Mouse (Mus musculus) heart, embryonic 15.5 days (tissue): ENCODE data around the gene Zfp788. TPM values are rescaled to one million over a fixed set of nuclear protein-coding genes. Genes with fewer than 3 reads are reported as not detected.

Experiments used
- polyA plus RNA-seq: library from polyadenylated mRNA; unstranded; fragments of >200 nt; fragmentation: Nextera tagmentation; extraction: Ambion mirVana; gene quantifications from 2 replicates; pipeline ENCODE4 v1.2.1, GENCODE M21; 2015

Zfp788 gene
- polyA plus RNA-seq, 1 experiment from 2014 or later: 5.5 TPM

Other genes starting within 250 kb of the Zfp788 start
- gene AI987944, start 239.8 kb upstream of the Zfp788 start, polyA plus RNA-seq: 10.1 and 12.4 TPM in 2 replicates
- 0.14 TPM in 2 replicates for gene Vmn2r57, start 184.5 kb upstream of the Zfp788 start, polyA plus RNA-seq
- gene Gm20449, start 133.8 kb upstream of the Zfp788 start, polyA plus RNA-seq: 0.06 TPM in 1 of 2 replicates, not detected in the other
- gene AW146154, start 133.3 kb upstream of the Zfp788 start, polyA plus RNA-seq: 4.6 and 8.7 TPM in 2 replicates
- not detected in 2 replicates for gene Gm6871, start 59.5 kb upstream of the Zfp788 start, polyA plus RNA-seq
- 6.3 and 6.8 TPM in 2 replicates for gene 2610021A01Rik, start 34.0 kb upstream of the Zfp788 start, polyA plus RNA-seq
- gene Vmn2r58, start 239.5 kb downstream of the Zfp788 start, polyA plus RNA-seq: not detected in 2 replicates